Mouse (Mus musculus): ENCODE measurements around the gene Cpeb3. TPM values are rescaled to one million over a fixed set of nuclear protein-coding genes. Genes with fewer than 3 reads are reported as not detected.

The Cpeb3 gene
- polyA plus RNA-seq, 1 experiment, result 3.7 TPM

DNA sequence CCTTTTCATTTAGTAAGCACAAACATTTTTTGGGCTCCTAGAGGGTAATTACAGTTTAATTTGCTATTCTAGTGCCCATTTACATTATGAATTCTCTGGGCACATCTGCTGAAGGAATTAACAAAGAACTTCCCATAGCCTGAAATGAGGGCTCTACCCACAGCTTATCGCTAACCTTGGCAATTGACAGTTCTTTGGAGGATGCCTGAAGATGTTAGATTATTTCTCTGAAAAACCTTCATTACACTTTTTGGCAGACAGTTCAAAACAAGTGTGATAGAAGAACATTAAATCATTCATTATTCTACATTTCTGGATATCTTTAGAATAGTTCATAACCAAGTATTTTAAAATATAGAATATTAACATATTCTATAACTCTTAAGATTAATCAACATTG, 5.0 kb downstream of the Cpeb3 start:
- H3K4me1 ChIP-seq (ENCODE audit: control insufficient read depth, insufficient read depth, low read length), result no peaks in the 10 kb centered on the region
- no peaks in the 10 kb centered on the region for H3K9me3 ChIP-seq (replicated peaks; ENCODE audit: control insufficient read depth, insufficient read depth, low read length, poor library complexity, severe bottlenecking)
- no peaks in the 10 kb centered on the region for H3K36me3 ChIP-seq (ENCODE audit: control insufficient read depth, insufficient read depth, low read length, poor library complexity, severe bottlenecking)
- TF ChIP-seq EP300 (IDR thresholded peaks at IDR 0.05; ENCODE audit: insufficient read depth, low read depth, low read length), result no peak
- TF ChIP-seq CTCF (IDR thresholded peaks at IDR 0.05; ENCODE audit: low read depth, low read length), result no peak
- no peak for TF ChIP-seq POLR2A (IDR thresholded peaks at IDR 0.05; ENCODE audit: insufficient read depth, low read length)
- no peaks in the 10 kb centered on the region for H3K27me3 ChIP-seq (ENCODE audit: control insufficient read depth, insufficient read depth, low read length, poor library complexity, severe bottlenecking)
- no peak overlapping the region for H3K27ac ChIP-seq (ENCODE audit: insufficient read depth, low read length)
- no peak overlapping the region for H3K4me3 ChIP-seq (ENCODE audit: low read depth, low read length)
- no peak overlapping the region for H3K9ac ChIP-seq (ENCODE audit: low read depth, poor library complexity, severe bottlenecking)

DNA sequence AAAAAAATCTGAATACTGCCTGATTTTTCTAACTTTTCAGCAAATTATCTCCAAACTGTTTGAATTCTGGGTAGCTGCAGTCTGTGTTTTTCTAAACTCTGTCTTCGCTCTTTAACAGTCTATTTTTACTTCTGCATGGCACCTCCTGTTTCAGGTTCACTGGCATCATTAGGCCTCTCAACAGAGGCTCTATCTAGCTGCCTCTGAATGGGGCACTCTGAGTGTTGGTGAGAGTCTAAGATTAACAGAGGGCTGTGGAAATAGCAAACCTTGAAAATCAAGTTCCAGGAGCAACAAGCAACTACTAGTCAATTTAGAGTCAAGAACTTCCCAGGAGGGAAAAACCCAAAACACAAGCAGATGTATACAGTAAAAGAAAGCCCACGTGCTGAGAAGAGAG, 8.5 kb downstream of the Cpeb3 start:
- TF ChIP-seq CTCF (IDR thresholded peaks at IDR 0.05; ENCODE audit: low read depth, low read length) (no peak), EP300 (IDR thresholded peaks at IDR 0.05; ENCODE audit: insufficient read depth, low read depth, low read length) (no peak), POLR2A (IDR thresholded peaks at IDR 0.05; ENCODE audit: insufficient read depth, low read length) (no peak)
- no peak overlapping the region for H3K9ac ChIP-seq (ENCODE audit: low read depth, poor library complexity, severe bottlenecking)
- H3K4me3 ChIP-seq (ENCODE audit: low read depth, low read length), result no peak overlapping the region
- H3K9me3 ChIP-seq (replicated peaks; ENCODE audit: control insufficient read depth, insufficient read depth, low read length, poor library complexity, severe bottlenecking), result no peaks in the 10 kb centered on the region
- H3K36me3 ChIP-seq (ENCODE audit: control insufficient read depth, insufficient read depth, low read length, poor library complexity, severe bottlenecking), result no peaks in the 10 kb centered on the region
- H3K4me1 ChIP-seq (ENCODE audit: control insufficient read depth, insufficient read depth, low read length), result no peaks in the 10 kb centered on the region
- no peaks in the 10 kb centered on the region for H3K27me3 ChIP-seq (ENCODE audit: control insufficient read depth, insufficient read depth, low read length, poor library complexity, severe bottlenecking)
- H3K27ac ChIP-seq (ENCODE audit: insufficient read depth, low read length), result no peak overlapping the region

DNA sequence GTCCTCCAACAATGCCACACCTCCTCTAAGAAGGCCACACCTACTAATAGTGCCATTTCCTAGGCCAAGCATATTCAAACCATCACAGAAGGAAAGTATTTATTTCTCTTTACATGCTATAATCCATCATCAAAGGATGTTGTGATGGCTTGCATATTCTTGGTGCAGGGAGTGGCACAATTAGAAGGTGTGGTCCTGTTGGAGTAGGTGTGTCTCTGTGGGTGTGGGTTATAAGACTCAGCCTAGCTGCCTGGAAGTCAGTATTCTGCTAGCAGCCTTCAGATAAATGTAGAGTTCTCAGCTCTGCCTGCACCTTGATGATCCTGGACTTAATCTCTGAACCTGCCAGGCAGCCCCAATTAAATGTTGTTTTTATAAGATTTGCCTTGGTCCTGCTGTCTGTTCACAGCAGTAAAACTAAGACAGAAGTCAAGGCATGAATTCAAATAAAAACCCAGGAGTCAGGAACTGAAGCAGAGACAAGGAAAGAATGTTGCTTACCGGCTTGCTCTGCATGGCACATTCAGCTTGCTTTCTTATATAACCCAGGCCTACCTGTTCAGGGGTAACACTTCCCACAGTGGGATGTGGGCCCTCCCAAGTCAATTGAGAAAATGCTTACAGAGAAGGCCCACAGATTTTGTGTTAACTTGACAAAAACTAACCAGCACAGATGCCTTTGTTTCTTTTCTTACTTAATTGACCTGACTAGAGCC, 10.1 kb downstream of the Cpeb3 start:
- TF ChIP-seq POLR2A (IDR thresholded peaks at IDR 0.05; ENCODE audit: insufficient read depth, low read length) (no peak), EP300 (IDR thresholded peaks at IDR 0.05; ENCODE audit: insufficient read depth, low read depth, low read length) (no peak), CTCF (IDR thresholded peaks at IDR 0.05; ENCODE audit: low read depth, low read length) (no peak)
- no peaks in the 10 kb centered on the region for H3K27me3 ChIP-seq (ENCODE audit: control insufficient read depth, insufficient read depth, low read length, poor library complexity, severe bottlenecking)
- H3K36me3 ChIP-seq (ENCODE audit: control insufficient read depth, insufficient read depth, low read length, poor library complexity, severe bottlenecking), result no peaks in the 10 kb centered on the region
- H3K9me3 ChIP-seq (replicated peaks; ENCODE audit: control insufficient read depth, insufficient read depth, low read length, poor library complexity, severe bottlenecking), result no peaks in the 10 kb centered on the region
- H3K9ac ChIP-seq (ENCODE audit: low read depth, poor library complexity, severe bottlenecking), result no peak overlapping the region
- no peak overlapping the region for H3K27ac ChIP-seq (ENCODE audit: insufficient read depth, low read length)
- H3K4me1 ChIP-seq (ENCODE audit: control insufficient read depth, insufficient read depth, low read length), result no peaks in the 10 kb centered on the region
- H3K4me3 ChIP-seq (ENCODE audit: low read depth, low read length), result no peak overlapping the region

DNA sequence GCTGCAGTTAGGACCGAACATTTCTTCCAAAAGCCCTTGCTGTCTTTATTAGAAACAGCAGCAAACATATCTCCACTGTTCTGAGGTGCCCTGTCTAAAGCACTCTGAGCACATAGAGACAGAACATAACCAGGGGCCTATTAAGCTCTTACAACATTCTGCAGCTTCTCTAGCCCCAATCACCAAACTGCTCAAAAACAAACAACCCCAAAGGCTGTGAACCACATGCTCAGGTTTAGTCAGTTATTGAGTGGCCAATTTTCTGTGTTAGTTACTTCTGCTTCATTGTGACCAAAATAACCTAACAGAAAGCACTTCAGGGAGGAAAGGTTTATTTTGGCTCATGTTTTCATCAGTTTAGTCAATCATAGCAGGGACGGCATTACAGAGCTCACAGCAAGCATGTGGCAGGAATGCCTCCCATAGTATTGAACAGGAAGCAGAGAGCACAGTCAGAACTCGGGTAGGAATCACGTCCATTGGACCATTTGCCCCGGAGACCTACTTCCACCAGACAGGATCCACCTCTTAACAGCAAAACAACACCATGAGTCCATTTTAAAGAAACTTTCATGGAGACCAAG, 15.8 kb downstream of the Cpeb3 start:
- Histone ChIP-seq H3K4me1 (ENCODE audit: control insufficient read depth, insufficient read depth, low read length) (no peaks in the 10 kb centered on the region), H3K9me3 (replicated peaks; ENCODE audit: control insufficient read depth, insufficient read depth, low read length, poor library complexity, severe bottlenecking) (no peaks in the 10 kb centered on the region), H3K27me3 (ENCODE audit: control insufficient read depth, insufficient read depth, low read length, poor library complexity, severe bottlenecking) (no peaks in the 10 kb centered on the region), H3K4me3 (ENCODE audit: low read depth, low read length) (no peak overlapping the region), H3K36me3 (ENCODE audit: control insufficient read depth, insufficient read depth, low read length, poor library complexity, severe bottlenecking) (no peaks in the 10 kb centered on the region), H3K27ac (ENCODE audit: insufficient read depth, low read length) (no peak overlapping the region), H3K9ac (ENCODE audit: low read depth, poor library complexity, severe bottlenecking) (no peak overlapping the region)
- TF ChIP-seq EP300 (IDR thresholded peaks at IDR 0.05; ENCODE audit: insufficient read depth, low read depth, low read length) (no peak), CTCF (IDR thresholded peaks at IDR 0.05; ENCODE audit: low read depth, low read length) (no peak), POLR2A (IDR thresholded peaks at IDR 0.05; ENCODE audit: insufficient read depth, low read length) (no peak)

DNA sequence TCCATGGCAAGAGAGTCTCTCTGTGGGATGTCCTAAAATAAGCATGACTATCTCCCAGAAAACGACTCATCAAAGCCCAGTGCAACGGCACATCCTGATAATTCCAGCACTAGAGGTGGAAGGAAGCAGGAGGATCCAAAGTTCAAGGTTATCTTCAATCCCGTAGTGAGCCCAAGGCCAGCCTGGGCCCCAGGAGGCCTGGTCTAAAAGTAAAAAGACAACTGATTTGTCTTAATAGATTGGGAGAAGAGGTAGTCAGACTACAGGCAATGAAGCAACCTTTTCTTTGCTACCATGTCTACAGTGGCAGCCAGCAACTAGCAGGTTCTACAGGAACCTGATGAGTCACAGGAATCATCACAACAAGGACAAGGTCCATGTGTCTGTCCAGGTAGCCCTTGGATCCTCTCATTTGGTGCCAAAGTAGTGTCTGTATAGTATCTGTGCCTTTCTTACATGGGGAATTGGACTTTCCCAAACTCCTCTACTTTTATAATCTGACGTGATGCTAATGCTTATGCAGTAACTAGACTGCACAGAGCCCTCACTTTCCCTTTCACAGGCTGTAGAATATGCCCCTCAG, 19.9 kb downstream of the Cpeb3 start:
- H3K4me1 ChIP-seq (ENCODE audit: control insufficient read depth, insufficient read depth, low read length), result no peaks in the 10 kb centered on the region
- H3K36me3 ChIP-seq (ENCODE audit: control insufficient read depth, insufficient read depth, low read length, poor library complexity, severe bottlenecking), result no peaks in the 10 kb centered on the region
- TF ChIP-seq EP300 (IDR thresholded peaks at IDR 0.05; ENCODE audit: insufficient read depth, low read depth, low read length) (no peak), CTCF (IDR thresholded peaks at IDR 0.05; ENCODE audit: low read depth, low read length) (no peak), POLR2A (IDR thresholded peaks at IDR 0.05; ENCODE audit: insufficient read depth, low read length) (no peak)
- H3K27me3 ChIP-seq (ENCODE audit: control insufficient read depth, insufficient read depth, low read length, poor library complexity, severe bottlenecking), result no peaks in the 10 kb centered on the region
- H3K9me3 ChIP-seq (replicated peaks; ENCODE audit: control insufficient read depth, insufficient read depth, low read length, poor library complexity, severe bottlenecking), result no peaks in the 10 kb centered on the region
- no peak overlapping the region for H3K27ac ChIP-seq (ENCODE audit: insufficient read depth, low read length)
- no peak overlapping the region for H3K9ac ChIP-seq (ENCODE audit: low read depth, poor library complexity, severe bottlenecking)
- no peak overlapping the region for H3K4me3 ChIP-seq (ENCODE audit: low read depth, low read length)
